Mouse (Mus musculus): ENCODE results near the gene Efr3b.
"Not testable (repeated sequence)": the region's sequence is repeated elsewhere in the genome, so short reads cannot be mapped to it uniquely, and the experiment has no call there.

Efr3b gene

DNA sequence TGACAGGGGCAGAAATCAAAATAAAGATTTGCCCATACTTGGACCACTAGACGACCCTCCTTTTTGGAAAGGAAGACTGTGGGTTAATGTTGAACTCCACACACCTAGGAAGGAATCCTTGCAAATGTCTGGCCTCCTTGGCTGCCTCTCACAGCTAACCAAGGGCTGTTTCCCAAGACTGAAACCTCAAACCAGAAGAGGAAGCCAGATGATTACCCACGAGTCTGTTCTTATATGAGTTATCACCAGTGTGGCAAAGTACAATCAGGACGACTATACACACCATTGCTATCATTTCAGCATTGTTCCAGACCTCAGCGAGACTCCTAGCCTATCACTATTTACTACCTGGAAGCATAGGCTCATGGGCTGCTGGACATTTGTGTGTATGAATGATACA is 9.7 kb downstream of the Efr3b start:
- DNase-seq: no peak

DNA sequence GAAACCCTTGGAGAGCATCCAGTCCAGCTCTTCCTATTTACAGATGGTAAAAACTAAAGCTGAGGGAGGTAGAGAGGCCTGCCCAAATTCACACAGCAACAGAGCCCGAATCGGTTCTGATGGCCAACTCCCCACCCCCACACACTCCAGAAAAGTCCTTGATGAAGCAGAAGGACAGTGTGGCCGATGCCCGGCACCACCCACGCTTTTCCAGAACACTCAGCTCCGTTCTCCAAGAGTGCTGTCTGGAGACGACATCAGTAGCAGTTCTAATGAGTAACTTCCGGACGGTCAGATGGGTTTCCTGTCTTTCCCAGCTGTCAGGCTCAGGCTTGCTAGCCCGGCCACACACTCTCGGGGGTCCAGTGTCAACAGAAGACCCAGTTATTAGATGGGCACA is 10.2 kb downstream of the Efr3b start:
- no peak for DNase-seq

DNA sequence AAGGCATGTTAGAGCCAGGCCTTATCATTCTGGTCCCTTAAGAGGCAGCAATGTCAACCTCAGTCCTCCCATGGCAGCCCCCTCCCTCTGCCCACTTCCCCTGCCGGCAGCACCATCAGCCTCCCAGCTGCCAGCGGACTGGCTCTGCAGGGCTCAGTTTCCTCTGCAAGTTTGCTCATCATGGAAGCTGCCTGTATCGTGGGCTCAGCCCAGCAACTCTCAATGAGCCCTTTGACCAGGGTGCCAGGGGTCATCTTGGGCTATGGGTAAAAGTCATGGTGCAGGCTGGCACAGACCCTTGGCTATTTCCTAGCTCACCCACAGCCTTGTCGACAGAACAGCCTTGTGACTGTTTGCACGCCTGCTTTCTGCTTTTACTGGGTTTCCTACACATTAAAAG is 14.4 kb downstream of the Efr3b start:
- no peak for DNase-seq

DNA sequence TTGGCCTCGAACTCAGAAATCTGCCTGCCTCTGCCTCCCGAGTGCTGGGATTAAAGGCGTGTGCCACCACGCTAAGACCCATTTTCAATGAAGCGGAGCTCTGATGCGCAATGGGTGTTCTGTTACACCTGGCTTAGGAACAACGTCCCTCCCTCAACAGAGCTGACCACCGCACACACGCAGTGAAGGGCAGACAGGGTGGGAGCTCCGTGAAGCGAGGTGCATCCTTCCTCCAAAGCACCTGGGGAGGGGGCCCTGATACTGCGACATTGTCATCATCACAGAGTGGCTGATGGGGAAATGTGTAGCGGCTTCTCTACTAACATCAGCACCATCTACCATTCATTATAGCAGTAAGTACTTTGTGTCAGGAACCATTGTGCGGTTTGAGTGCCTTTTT is 15.2 kb downstream of the Efr3b start:
- DNase-seq: no peak

DNA sequence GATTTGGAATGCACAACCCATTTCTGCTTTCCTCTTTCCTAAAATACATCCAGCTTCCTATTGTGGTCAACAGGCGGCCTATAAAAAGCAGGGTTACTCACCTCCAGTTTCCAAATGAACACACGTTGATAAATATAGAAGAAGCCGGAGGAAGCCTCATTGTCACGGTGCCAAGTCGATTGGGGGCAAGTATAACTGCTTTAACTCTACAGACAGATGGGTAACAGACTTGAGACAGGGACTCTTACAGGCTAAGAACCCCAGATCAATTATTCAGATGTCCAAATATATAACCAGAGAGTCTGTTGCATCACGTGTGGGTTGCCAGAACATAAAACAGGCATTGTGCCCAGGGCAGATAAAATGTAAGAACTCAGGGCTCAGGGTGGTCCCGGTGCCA is 15.9 kb downstream of the Efr3b start:
- peak; percentile 25 to 41 for DNase-seq

DNA sequence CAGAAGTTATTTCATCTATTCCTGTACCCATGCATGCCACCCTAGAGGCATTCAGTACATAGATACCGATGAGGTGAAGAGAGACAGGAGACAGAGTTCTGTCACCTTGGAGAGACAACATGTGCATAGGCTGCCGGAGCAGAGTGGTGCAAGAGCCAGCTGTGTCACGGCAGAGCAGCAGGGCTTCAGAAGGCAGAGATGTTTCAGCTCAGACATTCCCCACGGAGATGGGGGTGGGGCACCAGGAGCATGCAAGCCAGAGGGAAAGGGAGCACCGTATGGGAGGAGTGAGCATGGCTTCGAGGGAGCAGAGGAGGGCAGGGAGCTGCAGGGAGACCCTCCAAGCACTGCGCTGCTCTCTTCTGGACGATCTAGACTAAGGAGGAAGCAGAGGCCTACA is 18.2 kb downstream of the Efr3b start:
- DNase-seq: no peak

DNA sequence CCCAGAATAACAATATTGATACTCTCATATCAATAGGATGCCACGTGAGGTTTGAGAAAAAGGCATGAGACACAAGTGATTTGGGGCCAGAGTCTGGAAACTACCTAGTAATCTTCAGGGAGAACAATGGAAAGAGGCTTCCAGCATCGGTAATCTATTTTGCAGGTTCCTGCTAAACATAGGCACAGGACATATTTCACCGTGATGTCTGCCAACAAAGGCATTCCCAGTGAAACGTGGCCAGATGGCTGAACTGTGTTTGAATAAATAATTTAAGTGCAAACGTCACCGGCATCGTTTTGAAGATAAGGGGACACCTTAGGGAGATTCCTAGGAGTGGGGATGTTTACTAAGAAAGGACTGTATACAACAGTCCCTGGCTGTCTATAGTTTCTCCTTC is 22.4 kb downstream of the Efr3b start:
- DNase-seq: no peak

DNA sequence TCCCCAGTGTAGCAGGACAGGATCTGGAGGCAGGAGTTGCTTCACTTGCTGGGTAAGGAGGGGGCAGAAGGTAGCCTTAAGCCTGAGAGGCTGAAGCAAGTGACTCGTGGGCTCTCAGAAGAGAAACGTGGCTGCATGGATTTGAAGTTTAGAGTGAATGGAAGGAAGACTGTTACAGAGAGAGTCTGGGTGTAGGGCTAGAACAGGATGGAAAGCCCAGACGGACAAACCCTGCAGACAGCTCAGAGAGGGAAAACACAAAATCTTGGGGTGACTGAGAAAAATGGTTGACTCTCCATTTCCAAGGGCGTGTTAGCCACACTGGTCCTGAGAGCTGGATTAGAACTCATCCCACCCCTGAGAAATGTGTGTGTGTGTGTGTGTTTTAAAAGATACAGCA is 23.0 kb downstream of the Efr3b start:
- no peak for DNase-seq

DNA sequence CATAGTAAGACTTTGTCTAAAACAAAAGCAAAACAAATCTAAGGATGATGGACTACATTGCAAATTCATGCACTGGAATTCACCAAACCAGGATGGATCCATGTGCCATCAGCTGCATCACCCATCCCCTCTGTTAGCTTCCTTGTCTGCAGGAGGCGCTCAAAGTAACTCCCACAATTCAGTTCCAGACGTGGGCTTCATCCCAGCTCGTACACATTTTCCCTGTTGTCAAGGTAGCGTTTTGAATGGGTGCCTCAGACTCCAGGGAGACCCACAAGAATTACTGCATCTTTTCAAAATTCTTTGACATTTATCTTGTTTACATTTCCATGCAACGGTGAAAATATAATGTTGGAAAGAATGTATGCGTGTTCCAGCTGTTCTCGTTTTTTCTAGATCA is 23.5 kb downstream of the Efr3b start:
- DNase-seq: no peak

DNA sequence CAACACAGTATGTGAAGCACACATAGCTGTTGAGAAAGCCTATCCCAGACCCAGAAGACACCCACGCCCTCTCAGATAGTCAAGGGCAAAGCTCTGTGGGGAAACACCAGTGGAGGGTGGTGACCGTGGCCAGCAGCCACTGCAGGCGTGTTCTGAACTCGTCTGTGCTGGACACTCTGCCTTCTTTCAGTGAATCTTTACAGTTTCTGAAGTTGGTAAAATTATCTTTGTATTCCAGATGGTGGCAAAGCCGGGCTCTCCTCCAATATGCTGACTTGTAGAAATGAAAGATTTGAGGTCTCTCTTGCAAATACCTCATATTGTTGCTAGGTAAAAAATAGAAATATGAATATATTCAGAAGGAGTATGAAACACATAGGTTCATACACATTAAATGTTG is 27.0 kb downstream of the Efr3b start:
- no peak for DNase-seq

DNA sequence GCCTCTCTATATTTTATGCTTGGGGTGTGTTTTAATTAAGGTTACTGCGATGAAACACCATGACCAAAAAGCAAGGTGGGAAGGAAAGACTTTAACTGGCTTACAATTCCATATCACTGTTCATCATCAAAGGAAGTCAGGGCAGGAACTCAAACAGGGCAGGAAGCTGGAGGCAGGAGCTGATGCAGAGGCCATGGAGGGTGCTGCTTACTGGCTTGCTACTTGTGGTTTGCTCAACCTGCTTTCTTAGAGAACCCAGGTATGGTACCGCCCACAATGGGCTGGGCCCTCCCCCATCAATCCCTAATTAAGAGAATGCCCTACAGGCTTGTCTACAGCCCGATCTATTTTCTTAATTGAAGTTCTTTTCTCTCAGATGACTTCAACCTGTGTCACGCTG is 27.4 kb downstream of the Efr3b start:
- no peak for DNase-seq

DNA sequence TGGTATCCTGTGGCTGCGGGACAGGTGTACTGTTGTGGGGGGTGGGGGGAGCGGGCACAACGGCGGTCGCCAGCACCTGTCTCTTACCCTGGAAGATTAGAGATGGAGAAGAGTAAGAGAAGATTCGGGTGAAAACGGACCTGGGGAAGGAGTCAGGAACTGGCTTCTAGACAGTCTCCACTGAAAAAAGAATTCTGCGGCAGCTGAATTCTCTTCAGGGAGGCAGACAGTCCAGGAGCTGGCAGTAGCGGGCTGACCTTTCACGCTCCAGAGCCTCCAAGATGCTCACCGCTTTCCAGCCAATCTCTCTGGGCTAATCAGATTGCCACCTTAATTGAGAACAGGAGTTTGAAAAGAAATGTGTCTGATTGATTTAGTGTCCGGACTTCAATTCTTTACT is 30.0 kb downstream of the Efr3b start:
- no peak for DNase-seq

DNA sequence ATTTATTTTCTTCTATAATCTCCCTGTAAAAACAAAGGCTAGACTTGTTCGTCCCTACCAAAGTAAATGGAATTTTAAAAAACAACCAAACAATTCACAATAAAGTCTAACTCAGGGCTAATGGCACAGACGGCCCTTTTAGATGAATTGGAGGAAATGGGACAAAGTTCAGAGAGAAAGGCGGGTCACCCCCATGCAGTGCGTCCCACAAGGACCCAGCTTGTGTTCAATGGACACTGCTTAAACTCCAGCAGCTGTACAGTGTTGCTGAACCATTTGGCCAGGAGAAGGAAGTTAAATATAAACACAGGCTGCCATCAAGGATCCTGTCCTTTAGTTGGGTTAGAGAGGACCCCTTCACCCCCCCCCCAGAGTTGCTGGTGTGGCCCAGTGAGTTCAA is 30.9 kb downstream of the Efr3b start:
- DNase-seq: no peak

DNA sequence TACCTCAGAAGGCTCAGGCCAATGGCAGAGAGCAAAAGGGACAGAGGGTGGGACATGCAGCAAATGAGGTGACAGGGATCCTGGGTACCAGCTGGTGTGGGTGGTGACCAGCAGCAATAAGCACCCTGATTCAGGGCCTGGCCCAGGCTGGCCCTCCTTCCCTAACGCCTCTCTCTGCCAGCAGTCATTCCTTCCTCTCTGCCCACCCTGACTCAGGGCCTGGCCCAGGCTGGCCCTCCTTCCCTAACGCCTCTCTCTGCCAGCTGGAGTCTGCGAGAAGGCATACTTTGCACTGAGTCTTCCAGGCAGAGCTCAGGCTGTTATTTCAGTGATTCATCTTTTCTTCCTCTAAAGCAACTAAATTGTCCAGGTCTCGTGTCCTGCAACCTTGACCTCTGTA is 31.5 kb downstream of the Efr3b start:
- DNase-seq: no peak

DNA sequence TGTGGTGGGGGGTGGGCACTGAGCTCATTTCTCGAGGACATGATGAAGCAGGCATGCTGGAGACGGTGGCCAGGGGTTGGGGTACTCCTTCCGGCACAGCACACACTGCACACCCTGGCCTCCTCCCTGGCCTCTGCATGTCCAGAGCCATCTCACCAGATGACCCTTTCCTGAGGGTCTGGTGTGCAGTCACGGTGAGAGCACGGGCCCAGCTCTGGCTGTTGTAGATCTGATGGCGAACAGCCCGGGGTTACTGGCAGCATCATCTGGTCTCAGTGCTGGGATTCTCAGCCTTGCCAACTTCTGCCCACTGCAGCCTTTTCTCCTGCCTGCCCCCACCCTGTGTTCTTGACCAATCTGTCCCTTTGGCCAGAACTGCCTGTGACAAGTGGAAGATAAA is 32.6 kb downstream of the Efr3b start:
- no peak for DNase-seq

DNA sequence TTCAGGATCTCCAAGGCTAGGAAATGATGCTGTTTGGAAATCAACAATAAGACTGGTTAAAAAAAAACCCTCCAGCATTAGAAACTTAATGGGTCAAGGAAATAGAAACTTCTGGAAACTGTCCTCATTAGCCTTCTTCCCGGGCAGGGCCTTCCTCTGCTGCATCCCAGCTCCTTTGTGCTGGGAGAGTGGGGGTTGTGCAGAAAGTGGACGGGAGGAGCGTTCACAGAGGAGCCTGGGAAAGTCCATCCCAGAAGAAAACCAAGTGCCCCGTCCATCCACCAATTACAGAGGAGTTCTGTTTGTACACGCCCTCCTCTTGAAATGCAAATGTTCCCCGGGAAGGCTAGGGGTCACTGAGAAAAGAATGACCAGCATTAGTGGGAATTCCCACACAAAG is 34.1 kb downstream of the Efr3b start:
- DNase-seq: peak in 1 of 2 experiments; percentile 15

DNA sequence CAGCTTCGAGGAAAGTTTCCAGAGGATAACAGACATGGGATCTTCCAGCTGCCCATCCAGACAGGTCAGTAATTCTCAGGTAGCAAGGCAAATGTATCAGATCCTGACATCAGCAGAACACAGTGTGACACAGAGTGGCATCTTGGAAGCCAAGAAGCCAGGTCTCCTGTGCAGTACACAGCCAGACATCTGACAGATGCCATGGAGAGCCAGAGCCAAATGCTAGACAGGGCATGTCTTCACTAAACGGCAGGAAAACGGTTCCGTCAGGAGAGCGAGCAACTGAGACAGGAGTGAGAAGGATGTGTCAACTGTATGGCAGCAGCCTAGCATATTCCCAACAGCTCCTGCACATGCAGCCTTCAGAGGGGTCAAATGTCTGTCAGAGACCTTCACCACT is 38.3 kb downstream of the Efr3b start:
- no peak for DNase-seq

DNA sequence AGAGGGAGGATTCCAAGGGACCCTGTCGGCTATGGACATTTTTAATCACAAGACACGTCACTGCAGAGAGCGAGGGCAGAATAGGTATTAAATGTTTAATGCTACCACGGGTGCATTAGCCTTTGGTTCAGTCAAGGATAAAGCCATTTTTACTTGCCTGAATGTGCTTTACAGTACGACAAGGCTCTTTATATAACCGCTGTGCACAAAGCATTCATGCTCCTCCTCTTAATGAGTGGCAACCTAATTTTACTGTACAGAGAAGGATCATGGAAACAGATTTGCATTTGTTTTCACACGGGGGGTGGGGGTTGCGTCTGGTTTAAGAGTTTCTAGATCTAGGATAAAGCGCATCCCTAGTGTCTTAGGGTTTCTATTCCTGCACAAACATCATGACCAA is 42.0 kb downstream of the Efr3b start:
- DNase-seq: no peak

DNA sequence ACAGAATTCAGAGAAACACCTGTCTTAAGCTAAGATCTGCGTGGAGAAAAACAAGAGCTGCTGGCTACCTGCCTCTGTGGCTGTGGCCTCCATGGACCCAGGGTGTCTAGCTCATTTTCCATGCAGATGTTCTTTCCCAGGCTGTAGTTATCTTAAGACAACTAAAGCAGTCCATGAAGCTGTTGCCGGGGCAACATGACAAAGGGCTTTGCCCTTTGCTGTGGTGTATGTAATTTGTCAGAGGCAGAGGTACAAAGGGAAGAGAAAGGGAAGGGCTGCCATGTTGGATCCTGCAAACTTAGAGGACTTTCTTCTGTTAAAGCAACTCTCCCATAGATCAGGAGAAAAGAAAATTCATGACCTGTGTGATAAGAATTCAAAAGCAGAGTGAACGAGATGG is 47.7 kb downstream of the Efr3b start:
- no peak for DNase-seq

DNA sequence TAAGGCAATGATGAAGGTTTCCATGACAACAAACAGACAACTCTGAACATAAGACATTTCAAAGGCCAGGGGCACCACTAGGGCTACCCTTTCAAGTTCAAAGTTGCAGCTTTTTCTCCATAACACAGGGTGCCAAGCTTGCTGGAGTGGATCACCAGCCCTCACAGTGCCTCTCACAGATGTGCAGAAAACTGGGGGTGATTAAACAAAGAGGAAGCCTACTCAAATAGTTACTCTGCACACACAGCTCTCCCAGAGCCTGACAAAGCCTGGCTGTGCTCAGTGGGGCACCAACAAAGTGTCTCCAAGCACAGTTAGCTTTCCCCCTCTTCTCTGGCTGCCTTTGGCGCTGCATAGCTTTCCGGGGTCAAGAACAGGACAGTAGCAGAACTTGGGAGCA is 48.8 kb downstream of the Efr3b start:
- DNase-seq: no peak

DNA sequence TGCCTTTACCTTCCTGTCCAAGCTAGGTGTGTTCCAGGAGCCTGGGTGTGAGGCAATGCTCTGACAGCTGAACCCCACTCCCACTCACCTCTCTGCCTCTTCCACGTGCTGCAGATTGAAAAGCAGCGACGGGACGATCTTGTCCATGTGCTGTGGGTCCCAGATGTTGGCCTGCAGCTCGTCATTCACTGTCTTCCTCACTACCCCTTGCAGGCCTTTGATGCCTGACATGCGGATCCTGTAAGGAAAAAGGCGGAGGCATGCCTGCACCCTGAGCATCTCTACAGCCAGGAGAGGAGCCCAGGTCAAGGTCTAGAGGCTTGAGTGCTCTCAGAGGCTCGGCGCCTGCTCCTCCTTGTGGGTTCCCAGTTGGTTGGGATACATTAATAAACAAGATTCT is 54.3 kb downstream of the Efr3b start:
- no peak for DNase-seq

DNA sequence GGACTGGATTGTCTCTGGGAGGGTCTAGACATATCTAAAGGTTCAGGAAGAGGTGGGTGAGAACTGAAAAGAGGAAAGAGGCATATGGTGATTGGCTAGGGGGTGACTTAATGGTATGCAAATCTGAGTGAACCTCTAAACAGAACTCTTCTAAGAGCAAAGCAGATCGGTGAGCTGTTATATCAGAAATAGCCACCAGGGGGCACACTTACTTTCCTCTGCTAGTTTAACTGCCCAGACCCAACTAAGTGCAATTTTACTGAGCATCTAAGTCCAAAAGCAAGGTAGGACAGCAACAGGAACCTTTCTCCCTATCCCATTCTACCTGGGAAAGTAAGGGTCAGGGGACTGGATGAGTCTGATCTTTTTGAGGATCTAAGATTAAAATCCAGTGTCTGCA is 55.0 kb downstream of the Efr3b start:
- peak; percentile 30 to 84 for DNase-seq

DNA sequence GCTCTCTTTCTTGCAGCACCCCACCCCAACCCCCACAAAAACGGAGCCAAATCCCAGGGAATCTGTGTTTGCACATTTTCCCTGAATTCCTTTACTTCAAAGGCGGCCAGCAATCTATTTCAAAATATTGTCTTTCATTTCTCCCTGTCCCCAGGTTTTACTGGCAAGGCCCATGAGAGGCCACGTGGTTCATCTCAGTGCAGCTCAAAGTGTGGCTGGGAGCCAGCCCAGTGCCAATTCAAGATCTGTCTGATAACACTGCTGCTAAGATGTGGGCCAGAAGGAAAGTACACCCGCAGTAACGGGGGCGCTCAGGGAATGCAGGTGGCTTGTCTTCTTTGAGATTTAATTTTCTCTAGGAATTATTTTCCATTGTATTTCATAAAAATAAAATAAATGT is 56.5 kb downstream of the Efr3b start:
- peak; percentile 44 to 45 for DNase-seq

DNA sequence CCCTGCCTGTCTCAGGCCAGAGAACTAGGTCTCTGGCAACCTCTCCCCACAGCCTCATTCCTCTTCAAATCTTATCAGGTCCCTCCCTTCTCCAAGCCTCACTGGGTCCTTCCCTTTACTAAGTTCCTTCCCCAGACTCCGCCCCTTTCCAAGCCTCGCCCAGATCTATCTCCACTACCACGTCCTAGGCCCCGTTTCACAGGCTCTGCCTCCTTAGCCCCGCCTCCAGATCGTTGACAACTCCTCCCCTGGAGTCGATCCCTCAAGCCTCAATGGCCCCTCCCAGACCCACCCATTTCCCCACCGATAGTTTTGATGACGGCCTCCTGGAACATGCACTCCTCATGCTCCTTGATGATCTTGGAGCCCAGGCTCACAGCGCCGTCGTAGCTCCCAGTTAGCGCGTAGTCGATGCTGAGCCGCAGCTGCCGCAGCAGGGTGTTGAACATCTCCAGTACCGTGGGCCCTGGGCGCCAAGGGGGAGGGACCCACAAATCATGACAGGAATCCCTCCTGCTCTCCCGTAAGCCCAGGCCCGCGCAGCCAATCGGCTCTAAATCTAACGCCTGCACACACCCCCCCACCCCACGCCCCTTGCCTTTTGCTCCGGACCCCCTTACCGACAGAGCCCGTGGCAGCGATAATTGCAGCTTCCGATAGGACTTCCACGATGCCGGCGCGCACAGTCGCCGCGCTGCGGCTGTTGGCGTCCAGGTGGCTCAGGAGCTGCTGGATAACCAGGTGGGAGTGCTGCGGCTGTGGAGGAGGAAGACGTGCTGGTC is 57.2 kb downstream of the Efr3b start:
- peak; percentile 79 to 81 for DNase-seq

DNA sequence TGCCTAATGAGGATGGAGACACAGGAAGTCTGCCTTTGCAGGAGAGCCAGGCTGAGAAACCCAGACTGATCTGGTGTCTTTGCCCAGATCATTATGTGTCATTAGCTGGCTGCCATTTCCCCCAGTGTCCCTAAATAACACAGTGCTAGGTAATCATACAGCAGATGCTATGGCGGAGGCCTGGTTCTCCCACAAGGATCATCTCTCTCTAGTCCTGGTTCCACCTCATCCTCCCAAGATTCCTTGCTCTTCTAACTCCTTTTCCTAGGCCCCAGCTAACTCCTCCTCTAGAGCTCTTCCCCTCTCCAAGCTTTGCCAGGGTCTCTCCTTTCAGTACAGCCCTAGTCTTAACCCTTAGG is 57.7 kb downstream of the Efr3b start:
- DNase-seq: no peak

DNA sequence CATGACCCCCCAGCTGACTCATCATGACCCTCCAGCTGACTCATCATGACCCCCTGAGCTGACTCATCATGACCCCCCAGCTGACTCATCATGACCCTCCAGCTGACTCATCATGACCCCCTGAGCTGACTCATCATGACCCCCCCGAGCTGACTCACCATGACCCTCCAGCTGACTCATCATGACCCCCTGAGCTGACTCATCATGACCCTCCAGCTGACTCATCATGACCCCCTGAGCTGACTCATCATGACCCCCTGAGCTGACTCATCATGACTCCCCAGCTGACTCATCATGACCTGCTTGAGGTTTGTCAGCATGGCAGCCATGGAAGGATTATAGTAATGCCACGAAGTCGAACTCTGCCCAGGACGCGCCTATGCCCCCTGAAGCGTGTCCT is 65.5 kb downstream of the Efr3b start:
- DNase-seq: not testable (repeated sequence)
